Mouse (Mus musculus) gonadal fat pad, adult 2 months (tissue): Measurements from ENCODE around the gene Celf6. TPM values are rescaled to one million over a fixed set of nuclear protein-coding genes. Genes with fewer than 3 reads are reported as not detected.

Experiments used
- polyA plus RNA-seq: library from polyadenylated mRNA; depleted of rRNA; stranded (reverse); fragments of >200 nt; gene quantifications from 2 replicates; pipeline ENCODE4 v1.2.3, GENCODE M21; 2012; rRNA removed

The Celf6 gene
- polyA plus RNA-seq, 1 experiment: 0.07 TPM

Other genes with a start within 250 kb of the Celf6 start
- gene Bbs4, start 224.4 kb upstream of the Celf6 start, polyA plus RNA-seq: 4.1 and 4.5 TPM in 2 replicates
- gene Arih1, start 91.3 kb upstream of the Celf6 start, polyA plus RNA-seq: 23.0 and 25.7 TPM in 2 replicates
- gene Hexa, start 38.4 kb upstream of the Celf6 start, polyA plus RNA-seq: 106 and 116 TPM in 2 replicates
- gene Tmem202, start 38.1 kb upstream of the Celf6 start, polyA plus RNA-seq: 0.82 and 0.94 TPM in 2 replicates
- gene Parp6, start 39.4 kb downstream of the Celf6 start, polyA plus RNA-seq: 19.3 and 25.7 TPM in 2 replicates
- gene Pkm, start 78.5 kb downstream of the Celf6 start, polyA plus RNA-seq: 598 and 674 TPM in 2 replicates
- gene Gramd2, start 102.2 kb downstream of the Celf6 start, polyA plus RNA-seq: 27.0 and 34.1 TPM in 2 replicates
- 8.2 and 8.5 TPM in 2 replicates for gene Senp8, start 172.8 kb downstream of the Celf6 start, polyA plus RNA-seq
- gene Myo9a, start 173.0 kb downstream of the Celf6 start, polyA plus RNA-seq: 6.1 TPM in 2 replicates